Mouse (Mus musculus) C2C12 (cell line): Measurements from ENCODE around the gene Nat9.

Experiments used
- CEBPB ChIP-seq: IDR thresholded peaks from one replicate; pipeline ENCODE4 v1.6.1; 2011; ENCODE audit warnings: low read depth, mild to moderate bottlenecking, control low read depth, moderate library complexity
- CTCF ChIP-seq: IDR thresholded peaks from one replicate; pipeline ENCODE4 v1.5.1; 2011; ENCODE audit not compliant: control insufficient read depth, insufficient read depth, insufficient read length
- FOSL1 ChIP-seq: IDR thresholded peaks from one replicate; pipeline ENCODE4 v1.8.0; 2011; ENCODE audit warnings: mild to moderate bottlenecking, low read length; ENCODE audit not compliant: poor library complexity, insufficient read depth, severe bottlenecking
- MAX ChIP-seq: IDR thresholded peaks from one replicate; pipeline ENCODE4 v1.6.1; 2011; ENCODE audit warnings: mild to moderate bottlenecking, control low read depth
- MYOD1 ChIP-seq: IDR thresholded peaks from one replicate; pipeline ENCODE4 v1.6.1; 2011; ENCODE audit warnings: low read depth; ENCODE audit not compliant: control insufficient read depth, insufficient read length
- MYOG ChIP-seq: IDR thresholded peaks from one replicate; pipeline ENCODE4 v1.6.1; 2011; ENCODE audit not compliant: control insufficient read depth, insufficient read length; ENCODE audit errors: extremely low read depth
- USF1 ChIP-seq: IDR thresholded peaks from one replicate; pipeline ENCODE4 v1.6.1; 2011; ENCODE audit warnings: low read depth, mild to moderate bottlenecking, control low read depth, moderate library complexity

- TF ChIP-seq CTCF (no peak), MAX (no peak), USF1 (no peak), MYOG (no peak), FOSL1 (no peak), CEBPB (no peak), MYOD1 (no peak)
Measured at GRCm38 (mm10) chr11:115200520-115200919, 12.9 kb upstream of the Nat9 start.
